Mouse (Mus musculus) CD8-positive naive resting alpha-beta T cell, adult 57 days (primary cell): ENCODE results near the gene Olfr883. TPM values are rescaled to one million over a fixed set of nuclear protein-coding genes. Genes with fewer than 3 reads are reported as not detected.

Experiments
- total RNA-seq: library from RNA; stranded (reverse); gene quantifications from one replicate; pipeline ENCODE4 v1.2.4, GENCODE M21; 2023

The Olfr883 gene
- total RNA-seq: not detected

GRCm38 (mm10) chr9:38025508-38025907 lies at the start of gene Olfr883:
Olfr883 (plus strand) TSS chr9:38025808.

DNA sequence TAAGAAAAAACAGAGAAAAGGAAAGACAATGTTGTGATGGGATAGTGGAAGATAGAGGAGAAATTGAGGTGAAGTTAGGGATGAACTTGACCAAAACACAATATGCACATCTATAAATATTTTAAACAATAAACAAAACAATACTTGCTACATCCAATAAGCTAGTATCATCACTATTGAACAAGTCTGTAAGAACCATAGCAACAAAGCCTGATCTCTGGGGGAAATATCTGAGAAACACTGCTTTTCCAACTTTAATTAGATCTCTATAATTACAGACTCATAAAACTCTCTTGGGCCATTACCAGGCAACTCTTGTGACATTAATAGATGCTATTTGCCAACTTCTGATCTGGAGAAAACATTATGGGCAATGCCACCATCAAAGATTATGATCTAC lies 34.1 kb upstream of the Olfr883 start, which contains the start of gene Olfr881:
Olfr881 (plus strand) TSS at position 301 of the 400 bp plus-strand sequence.

GRCm38 (mm10) chr9:38046255-38046654 lies 20.6 kb downstream of the Olfr883 start, which contains the start of gene Olfr884:
Olfr884 (plus strand) TSS chr9:38046555.

GRCm38 (mm10) chr9:38061022-38061421 lies 35.4 kb downstream of the Olfr883 start, which contains the start of gene Olfr885:
Olfr885 (plus strand) TSS chr9:38061322.

Other genes with a start within 250 kb of the Olfr883 start
- not detected for gene Olfr876, start 222.8 kb upstream of the Olfr883 start, total RNA-seq
- gene Olfr877, start 171.5 kb upstream of the Olfr883 start, total RNA-seq: not detected
- gene Olfr145, start 129.1 kb upstream of the Olfr883 start, total RNA-seq: not detected
- gene Olfr878, start 108.0 kb upstream of the Olfr883 start, total RNA-seq: not detected
- gene Olfr881, start 34.0 kb upstream of the Olfr883 start, total RNA-seq: not detected
- gene Olfr884, start 20.7 kb downstream of the Olfr883 start, total RNA-seq: not detected
- not detected for gene Olfr885, start 35.5 kb downstream of the Olfr883 start, total RNA-seq
- not detected for gene Olfr887, start 58.3 kb downstream of the Olfr883 start, total RNA-seq
- not detected for gene Olfr888, start 82.3 kb downstream of the Olfr883 start, total RNA-seq
- not detected for gene Olfr889, start 89.4 kb downstream of the Olfr883 start, total RNA-seq
- gene Olfr890, start 116.7 kb downstream of the Olfr883 start, total RNA-seq: not detected
- not detected for gene Olfr891, start 155.0 kb downstream of the Olfr883 start, total RNA-seq
- not detected for gene Olfr893, start 182.6 kb downstream of the Olfr883 start, total RNA-seq
- gene Olfr894, start 192.2 kb downstream of the Olfr883 start, total RNA-seq: not detected
- not detected for gene Olfr143, start 227.0 kb downstream of the Olfr883 start, total RNA-seq
- not detected for gene Olfr895, start 242.0 kb downstream of the Olfr883 start, total RNA-seq